Mouse (Mus musculus) adrenal gland, adult 8-10 months (tissue): ENCODE measurements around the gene Arf3. TPM values are rescaled to one million over a fixed set of nuclear protein-coding genes. Genes with fewer than 3 reads are reported as not detected.
"Not testable (repeated sequence)": the region's sequence is repeated elsewhere in the genome, so short reads cannot be mapped to it uniquely, and the experiment has no call there.

ENCODE experiments used
- DNase-seq: peaks from one replicate; pipeline ENCODE4 v3.0.0; 2022
- total RNA-seq, 4 experiments: library from RNA; stranded (reverse); gene quantifications; 2 replicates each; pipeline ENCODE4 v1.2.4; 2022

Gene Arf3
- total RNA-seq: 100 to 1,000 TPM; 153 to 163 (median 159) TPM

DNA sequence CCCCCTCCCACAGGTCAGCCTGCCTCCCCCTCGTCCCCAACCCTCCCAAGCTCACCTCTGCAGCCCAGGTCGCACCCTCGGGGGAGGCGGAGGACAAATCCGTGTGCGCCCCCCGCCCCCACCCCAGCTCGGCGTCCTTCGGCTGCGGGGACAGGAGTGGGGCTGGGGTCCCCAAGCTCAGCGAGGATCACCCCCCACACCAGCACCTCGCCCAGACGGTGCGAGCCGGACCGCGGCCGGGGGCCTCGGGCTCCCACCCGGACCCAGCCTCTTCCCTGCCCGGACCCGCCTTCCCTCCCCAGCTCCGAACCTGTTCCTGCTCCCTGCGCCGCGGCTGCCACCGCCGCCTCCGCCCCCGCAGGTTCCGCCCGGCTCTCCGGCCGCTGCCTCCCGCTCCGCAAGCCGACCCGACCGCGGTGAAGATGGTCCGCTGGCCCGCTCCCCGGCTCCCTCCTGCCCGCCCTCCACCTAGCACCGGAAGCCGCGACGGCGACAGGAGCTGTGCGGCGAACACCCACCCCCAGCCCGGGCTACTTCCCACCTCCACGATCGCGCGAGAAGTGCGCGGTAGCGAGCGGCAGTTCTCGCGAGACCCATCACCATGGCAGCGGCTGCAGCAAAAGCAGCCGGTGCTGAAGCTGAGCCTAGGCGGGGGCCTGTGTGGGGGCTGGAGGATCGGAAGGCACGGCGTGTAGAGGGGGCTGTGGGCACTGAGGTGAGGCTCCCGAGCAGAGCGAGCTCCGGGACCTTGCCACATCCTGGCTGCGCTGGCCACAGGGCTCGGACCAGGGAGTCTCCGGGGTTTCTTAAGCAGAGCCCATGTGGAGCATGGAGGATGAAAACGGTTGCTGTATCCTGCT lies at the start of gene Arf3:
Gene Arf3 (minus strand): TSS at position 545 of the 860 bp plus-strand sequence.
- peak; percentile 95 for DNase-seq

DNA sequence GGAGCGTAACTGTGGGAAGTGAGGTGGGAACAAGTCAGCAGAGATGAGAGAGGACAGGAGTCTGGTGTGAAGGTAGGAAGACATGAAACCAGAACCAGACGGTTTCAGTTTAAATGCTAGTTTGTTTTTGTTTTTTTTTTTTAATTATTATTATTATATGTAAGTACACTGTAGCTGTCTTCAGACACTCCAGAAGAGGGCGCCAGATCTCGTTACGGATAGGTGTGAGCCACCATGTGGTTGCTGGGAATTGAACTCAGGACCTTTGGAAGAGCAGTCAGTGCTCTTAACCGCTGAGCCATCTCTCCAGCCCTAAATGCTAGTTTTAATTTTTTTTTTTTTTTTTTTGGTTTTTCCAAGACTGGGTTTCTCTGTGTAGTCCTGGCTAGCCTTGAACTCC lies 47.2 kb upstream of the Arf3 start:
- DNase-seq: not testable (repeated sequence)

DNA sequence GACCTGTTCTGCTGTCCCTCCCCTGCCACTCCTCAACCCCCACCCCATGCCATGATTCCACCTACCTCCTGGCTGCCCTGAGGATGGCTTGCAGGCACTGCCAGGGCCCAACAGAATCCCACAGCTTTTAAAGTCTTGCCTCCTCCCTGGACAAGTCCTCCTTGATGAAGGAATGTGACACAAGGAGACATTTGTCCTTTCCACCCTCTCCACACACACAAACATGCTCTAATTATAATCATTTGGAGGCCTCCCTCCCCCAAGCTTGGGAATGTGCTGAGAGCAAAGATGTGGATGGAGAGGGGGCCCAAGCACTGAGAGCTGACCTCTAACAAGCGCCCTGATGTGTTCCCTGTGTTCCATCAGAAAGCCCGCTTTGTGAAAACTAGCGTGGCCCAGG lies 46.4 kb upstream of the Arf3 start, which contains the start of gene Ddn:
Gene Ddn (minus strand): TSS at position 101 of the 400 bp plus-strand sequence.
- no peak for DNase-seq

DNA sequence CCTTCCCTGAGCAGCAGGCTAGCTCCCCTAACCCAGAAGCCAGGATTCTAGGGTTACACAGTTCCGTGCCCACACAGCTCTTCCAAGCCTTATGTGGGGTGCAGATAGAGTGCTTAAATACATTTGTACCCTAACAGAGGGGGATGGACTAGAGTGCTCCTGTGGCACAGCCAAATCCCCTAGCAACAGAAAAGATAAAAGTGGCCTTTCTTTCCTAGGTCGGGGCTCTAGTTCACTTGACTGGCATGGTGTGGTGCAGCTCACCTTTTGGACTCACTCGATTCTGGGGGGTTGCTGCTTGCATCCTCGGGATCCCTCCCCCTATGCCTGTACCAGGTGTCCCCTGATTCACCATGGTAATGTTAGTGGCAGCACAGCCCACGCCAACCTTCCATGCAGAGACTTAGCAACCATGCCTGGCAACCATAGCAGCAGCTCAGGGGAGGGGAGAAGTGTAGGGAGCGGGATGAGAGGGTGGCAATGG lies 45.7 kb upstream of the Arf3 start:
- DNase-seq: no peak

DNA sequence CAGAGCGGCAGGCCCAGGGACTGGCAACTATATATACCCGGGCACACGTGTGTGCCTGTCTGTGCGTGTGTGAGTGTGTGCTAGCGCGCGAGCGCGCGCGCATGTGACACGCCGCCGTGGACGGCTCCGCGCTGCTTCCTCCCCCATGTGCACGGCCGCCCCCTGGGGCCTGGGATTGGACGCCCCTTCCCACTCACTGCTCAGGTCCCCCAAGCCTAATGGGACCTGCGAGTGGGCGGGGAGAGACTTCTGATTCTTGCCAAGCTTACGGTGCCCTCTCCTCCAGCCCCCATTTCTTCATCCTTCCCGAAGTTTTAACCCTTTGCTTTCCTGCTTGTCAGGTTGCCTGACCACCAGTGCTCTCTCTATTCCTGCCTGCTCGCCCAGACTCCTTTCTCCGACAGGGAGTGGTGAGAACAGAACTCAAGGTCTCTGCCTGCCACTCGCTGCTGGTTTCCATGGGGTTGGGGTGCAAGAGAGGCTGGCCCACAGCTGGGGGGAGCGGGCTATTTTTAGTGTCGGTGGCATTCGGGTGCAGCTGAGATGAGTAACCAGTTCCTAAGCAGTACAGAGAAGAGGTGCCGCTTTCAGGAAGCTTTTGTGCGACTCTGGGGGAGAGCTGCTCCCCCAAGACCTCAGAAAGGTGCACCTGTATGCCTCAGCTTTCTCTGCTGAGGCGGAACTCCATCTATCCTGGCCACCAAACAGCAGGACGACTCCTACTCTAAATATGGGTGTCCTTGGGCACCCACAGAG lies 45.1 kb upstream of the Arf3 start:
- peak; percentile 48 for DNase-seq

DNA sequence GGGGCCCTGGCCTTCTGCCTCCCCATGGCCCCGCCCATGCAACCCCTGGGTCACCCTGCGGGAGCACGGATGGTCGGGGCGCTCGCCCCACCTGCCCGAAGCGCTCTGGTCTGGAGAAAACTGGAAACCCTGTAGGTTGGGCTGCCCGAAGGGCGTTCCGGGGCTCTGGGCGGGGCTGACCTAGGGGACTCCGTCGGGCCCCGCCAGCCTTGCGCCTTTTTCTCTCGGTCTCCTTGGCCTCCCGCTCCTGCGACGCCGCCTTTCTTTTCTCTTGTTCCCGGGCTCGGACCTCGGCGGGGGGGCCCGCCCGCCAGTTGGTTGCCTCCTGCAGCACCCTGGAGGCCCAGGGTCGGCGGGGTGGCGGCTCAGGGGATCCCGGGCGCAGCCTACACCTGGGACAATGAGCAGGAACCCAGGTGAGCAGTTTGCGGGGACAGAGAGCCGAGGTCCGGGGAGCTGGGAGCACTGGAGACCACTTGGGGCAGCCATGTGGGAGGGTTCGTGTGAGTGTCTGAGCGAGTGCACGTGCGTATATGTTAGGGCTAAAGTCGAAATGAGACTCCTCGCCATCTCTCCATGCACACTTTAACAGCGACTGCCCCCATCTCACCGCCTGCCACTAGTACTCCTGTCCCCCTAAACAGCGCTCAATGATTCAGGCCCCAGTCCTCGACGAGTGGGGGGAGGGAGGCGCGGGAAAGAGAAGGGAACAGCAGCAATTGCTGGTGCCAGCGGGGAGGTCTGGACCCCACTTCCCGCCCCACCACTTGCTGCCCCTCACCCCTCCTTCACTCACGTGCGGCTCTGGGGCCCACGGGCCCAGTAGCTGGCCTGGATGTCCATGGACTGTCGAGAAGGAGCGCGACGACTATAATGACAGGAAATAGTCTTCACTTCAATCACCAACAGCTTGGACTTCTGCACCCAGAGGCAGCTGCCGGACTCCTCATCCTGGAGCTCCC lies 44.1 kb upstream of the Arf3 start:
- DNase-seq: no peak

DNA sequence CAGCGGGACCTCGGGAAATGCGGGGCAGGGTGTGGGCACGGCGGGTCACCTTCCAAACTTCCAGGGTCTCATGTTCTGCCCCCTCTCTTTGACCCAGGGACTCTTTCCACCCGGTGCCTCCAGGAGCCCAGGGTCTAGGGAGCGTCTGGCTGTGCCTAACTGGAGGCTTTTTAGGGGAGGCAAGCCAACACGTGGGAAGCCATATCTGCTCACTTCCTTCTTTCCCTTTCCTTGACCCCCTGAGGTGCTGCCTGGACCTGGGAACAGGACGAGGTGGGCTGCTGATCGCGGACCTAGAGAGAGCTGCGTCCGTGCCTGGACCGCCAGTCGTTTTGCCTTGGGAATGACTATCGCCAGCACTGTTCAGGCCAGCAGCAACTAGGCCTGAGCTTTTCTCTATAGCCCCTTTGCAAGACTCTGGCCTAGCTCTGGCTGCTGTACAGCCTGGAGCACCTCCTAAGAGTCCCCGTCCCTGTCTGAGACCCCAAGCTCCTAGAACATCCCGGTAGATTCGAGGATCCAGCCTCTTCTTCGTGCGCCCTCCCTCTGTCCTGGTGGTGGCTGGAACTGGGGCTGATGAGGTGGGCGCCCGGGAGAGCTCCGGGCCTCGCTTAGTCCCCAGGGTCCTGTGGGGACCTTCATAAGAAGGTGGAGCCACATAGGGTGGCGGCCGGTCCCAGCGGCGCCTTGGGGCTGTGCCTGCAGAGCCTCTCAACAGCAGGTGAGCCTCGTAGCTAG lies 43.2 kb upstream of the Arf3 start:
- DNase-seq: no peak

DNA sequence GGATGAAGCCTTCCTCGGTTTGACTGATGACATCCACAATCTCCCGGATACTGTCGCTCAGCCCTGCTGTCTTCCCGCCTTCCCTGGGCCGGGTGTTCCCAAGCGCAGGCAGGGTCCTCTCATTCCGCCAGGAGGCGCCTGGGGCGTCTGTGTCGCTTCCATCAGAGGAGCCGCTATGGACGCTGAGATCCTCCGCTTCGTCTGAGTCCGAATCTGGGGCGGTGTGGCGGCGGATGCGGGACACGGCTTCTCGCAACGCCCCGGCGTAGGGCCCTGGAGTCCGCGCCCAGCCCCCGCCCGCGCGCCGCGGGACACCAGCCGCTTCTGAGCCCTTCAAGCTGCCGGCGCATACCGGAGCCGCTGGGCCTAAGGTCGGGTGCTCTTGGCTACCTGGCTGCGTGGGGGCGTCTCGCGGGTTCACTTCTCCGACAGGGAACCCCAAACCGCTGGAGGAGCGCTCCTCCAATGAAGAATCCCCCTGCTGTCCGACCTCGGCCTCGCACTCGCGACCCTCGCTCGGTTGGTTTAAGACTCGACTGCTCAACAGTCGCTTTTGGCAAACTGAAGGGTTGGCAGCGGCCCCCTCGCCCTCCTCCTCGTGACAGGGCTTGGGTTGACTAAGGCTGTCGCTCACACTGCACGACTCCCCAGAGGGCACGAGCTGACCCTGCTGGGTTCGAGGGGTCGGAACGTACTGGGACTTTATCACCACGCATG lies 42.5 kb upstream of the Arf3 start:
- no peak for DNase-seq

DNA sequence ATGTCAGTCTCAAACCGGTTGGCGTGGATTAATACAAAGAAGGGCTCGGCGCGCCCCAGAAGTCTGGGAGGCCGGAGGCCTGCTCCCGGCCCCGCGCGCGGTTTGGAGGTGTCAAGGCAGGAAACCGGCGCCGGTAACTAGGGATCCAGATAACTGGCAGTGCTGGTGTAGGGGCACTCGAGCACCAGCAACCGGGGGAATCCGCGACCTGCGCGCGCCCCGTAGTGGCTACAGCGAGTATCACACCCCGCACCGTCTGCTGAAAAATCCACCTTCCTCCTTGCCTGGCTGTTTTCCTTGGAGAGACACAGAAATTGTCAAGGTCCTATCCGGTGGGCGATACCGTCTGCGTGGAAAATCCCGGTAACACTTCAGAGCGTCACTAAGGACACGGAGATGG lies 41.0 kb upstream of the Arf3 start:
- DNase-seq: peak; percentile 69

DNA sequence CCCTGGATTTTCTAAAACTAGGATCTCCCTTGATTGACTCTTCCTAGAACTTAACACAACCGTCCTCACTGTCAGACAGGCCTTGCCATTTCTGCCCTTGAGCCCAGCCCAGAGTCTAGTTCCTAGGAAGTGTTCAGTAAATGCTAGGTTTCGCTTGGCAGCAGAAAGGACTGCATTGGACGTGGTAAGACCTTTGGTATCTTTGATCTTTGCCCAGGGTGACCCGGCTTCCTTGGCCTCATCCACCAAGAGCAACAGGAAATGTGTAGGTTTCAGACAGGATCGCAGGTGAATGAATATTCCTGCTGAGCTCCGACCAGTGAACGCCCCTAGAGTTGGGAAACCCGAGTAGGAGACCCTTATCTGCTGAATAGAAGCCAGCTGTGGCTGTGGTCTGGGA lies 39.9 kb upstream of the Arf3 start:
- DNase-seq: no peak

DNA sequence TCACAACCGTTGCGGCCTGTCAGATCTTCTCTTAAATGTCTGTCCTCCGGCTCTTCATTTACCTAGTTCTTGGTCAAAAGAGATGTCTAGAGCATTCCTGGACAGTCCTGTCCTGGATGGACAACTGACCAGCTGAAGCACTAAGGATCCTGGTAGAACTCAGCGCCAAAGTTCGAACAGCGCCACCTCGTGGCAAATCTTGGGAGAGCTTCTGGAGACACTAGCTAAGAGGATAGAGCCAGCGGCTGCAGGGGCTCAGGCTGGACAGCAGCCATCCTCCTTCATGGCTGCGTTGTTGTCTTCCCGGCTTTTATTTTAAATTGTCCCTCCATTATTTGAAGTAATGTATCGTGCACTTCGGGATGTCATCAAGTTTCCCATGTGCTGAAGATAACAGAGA lies 36.4 kb upstream of the Arf3 start:
- no peak for DNase-seq

DNA sequence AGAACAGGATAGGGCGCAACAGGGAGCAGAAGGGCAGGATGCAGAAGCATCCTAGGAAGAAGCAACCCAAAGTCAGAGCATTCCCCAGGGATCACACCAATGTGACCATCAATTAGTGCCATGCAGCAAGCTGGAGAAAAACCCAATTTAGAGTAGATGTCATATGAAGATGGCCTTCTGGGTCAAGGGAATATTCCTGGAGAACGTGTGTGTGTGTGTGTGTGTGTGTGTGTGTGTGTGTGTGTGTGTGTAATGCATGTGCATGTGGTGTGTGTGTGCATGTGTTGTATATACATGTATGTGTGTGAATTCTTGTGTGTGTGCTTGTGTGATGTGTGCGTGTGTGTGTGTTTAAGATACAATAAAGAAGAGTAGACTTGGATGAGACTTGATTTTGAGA lies 35.9 kb upstream of the Arf3 start:
- DNase-seq: no peak

DNA sequence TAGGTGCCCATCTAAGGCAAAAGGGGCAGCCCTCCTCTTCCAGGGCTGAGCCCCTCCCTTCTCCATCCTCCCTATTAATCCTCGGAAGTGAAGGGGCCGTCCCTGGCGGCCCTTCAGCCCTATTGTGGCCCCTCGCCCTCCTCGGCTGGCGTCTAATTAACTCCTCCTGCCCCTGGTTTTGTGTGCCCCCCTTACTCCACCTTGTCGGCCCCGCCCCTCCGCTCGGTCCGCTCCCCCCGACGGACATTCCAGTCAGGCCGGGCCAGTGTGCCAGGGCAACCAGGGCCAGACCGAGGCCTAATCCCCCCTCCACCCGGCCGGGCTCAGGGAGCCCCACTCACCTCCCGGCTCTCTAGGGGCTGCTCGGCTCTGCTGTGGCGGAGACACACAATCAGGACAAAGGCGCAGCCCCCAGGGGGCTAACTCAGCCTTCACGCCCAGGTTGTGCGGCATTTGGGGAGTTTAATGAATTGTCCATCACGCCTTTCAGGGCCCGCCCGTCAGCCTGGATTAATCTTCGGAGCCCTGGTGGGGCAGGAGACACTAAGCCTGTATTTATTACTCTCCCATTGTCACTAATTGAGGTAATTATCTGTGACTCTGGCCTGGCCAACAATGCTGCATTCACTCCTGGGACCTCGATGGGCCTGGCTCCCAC lies 35.0 kb upstream of the Arf3 start:
- DNase-seq: no peak

DNA sequence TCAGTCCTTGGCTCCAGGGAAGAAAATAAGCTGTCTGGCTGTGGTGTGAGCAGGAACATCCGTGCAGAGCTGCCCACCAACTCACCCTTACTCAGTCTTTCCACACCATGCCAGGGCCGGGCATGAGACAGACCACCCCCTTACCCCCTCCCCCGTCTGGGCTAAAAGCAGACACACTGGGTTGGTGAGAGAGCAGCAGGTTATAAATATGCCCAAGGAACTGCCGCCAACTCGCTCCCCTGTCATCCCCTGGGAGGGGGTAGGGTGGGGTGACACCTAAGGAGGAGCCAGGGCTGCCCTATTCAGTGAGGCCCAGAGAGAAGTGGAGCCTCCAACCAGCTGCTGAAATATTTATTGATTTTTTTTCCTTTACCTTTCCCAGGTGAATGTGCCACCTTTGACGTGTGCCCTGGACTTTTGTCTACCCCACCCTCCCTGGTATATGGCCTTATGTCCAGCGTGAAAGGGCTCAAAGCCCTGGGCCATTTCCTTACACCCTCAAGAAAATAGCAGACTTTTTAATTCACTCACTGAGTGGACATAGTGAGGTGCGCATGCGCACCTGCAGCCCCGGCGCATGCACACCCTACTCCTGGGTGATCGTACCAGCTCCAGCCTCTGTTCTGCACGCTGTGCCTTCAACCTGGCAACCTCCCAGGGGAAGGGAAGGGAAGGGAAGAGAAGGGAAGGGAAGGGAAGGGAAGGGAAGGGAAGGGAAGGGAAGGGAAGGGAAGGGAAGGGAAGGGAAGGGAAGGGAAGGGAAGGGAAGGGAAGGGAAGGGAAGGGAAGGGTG lies 34.0 kb upstream of the Arf3 start:
- DNase-seq: no peak

DNA sequence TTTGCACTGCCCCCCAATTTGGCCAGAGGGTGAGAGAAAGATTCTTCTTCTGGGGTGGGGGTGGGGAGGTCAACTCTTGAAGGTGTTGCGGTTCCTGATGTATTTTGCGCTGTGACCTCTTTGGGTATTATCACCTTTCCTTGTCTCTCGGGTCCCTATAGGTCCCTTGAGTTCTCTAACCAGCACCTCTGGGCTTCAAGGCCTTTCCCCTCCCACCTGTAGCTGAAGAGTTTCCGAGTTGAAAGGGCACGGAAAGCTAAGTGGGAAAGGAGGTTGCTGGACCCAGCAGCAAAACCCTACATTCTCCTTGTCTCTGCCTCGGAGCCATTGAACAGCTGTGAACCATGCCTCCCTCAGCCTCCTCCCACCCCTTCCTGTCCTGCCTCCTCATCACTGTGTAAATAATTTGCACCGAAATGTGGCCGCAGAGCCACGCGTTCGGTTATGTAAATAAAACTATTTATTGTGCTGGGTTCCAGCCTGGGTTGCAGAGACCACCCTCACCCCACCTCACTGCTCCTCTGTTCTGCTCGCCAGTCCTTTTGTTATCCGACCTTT lies 30.2 kb upstream of the Arf3 start:
- no peak for DNase-seq

DNA sequence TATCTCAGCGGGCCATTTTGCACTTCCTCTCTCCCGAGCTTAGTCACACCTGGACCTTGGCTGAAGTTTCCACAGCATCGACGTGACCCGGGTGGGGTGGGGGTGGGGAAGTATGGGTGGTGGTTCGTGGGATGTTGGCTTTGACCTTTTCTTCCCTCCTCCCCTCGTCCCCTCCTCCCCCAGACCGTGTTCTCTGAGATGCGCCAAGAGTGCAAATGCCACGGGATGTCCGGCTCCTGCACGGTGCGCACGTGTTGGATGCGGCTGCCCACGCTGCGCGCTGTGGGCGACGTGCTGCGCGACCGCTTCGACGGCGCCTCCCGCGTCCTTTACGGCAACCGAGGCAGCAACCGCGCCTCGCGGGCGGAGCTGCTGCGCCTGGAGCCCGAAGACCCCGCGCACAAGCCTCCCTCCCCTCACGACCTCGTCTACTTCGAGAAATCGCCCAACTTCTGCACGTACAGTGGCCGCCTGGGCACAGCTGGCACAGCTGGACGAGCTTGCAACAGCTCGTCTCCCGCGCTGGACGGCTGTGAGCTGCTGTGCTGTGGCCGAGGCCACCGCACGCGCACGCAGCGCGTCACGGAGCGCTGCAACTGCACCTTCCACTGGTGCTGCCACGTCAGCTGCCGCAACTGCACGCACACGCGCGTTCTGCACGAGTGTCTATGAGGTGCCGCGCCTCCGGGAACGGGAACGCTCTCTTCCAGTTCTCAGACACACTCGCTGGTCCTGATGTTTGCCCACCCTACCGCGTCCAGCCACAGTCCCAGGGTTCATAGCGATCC lies 29.4 kb upstream of the Arf3 start:
- DNase-seq: no peak

DNA sequence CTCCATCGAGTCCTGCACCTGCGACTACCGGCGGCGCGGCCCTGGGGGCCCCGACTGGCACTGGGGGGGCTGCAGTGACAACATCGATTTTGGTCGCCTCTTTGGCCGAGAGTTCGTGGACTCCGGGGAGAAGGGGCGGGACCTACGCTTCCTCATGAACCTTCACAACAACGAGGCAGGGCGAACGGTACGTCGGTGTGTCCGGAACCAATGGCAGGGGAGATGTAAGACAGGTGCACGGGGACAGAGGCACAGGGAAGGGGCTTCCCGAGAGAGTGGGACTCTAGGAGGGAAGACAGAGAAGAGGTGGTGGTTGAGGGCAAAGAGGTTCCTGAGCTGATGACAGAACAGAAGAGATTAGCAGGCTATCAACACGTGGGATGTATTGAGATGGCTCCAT lies 28.8 kb upstream of the Arf3 start:
- no peak for DNase-seq

DNA sequence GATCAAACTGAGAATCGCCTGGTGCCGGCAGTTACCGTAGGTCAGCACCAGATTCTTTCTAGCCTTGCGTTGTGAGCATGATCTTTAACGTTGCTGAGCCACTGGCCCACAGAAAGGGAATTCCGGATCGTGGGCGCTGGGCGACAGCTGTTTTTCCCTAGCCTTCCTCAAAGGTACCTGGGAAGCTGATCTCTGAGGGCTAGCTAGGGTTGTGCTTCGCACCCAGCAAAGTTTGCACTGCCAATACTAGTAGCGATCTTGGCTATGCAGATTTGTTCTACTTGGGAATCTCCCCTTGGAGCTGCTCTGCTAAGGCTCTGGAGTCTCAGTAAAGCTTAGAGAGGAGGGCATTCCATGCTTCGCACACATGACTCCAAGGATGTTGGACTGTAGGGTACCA lies 28.2 kb upstream of the Arf3 start:
- no peak for DNase-seq
